Mouse (Mus musculus) layer of hippocampus, adult 9-10 months (tissue): Measurements from ENCODE around the gene Id1.

Experiments used
- DNase-seq: peaks from one replicate; pipeline ENCODE4 v3.0.0; 2022; ENCODE audit warnings: low spot score

The Id1 gene

GRCm38 (mm10) chr2:152724332-152724723 is 11.7 kb upstream of the Id1 start:
- no peak for DNase-seq

DNA sequence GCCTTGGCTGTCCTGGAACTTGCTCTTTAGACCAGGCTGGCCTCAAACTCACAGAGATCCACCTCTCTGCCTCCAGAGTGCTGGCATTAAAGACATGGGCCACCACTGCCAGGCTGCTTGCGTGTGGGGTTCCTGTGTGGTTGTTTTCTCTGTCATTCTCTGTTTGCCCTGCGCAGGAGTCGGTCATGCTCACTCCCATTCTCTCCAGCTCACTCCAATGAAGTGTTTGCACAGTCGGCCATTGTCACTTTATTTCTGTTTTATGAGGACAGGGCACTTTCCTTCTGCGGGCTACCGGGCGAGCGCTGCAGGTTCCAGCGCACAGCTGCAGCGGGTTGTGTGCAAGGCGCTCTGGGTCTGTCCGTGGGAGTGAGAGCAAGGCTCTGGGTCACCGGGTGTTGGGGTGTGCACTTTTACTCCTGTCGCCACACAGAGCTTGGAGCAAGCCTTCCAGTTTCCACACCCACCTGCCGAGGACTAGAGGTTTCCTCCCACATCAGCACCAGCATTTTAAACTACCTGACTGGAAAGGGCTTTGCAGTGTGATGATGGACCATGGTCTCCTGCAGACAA is 10.8 kb upstream of the Id1 start:
- DNase-seq = no peak

GRCm38 (mm10) chr2:152726213-152726612 is 9.8 kb upstream of the Id1 start:
- no peak for DNase-seq

GRCm38 (mm10) chr2:152726751-152727335 is 9.2 kb upstream of the Id1 start:
- no peak for DNase-seq

DNA sequence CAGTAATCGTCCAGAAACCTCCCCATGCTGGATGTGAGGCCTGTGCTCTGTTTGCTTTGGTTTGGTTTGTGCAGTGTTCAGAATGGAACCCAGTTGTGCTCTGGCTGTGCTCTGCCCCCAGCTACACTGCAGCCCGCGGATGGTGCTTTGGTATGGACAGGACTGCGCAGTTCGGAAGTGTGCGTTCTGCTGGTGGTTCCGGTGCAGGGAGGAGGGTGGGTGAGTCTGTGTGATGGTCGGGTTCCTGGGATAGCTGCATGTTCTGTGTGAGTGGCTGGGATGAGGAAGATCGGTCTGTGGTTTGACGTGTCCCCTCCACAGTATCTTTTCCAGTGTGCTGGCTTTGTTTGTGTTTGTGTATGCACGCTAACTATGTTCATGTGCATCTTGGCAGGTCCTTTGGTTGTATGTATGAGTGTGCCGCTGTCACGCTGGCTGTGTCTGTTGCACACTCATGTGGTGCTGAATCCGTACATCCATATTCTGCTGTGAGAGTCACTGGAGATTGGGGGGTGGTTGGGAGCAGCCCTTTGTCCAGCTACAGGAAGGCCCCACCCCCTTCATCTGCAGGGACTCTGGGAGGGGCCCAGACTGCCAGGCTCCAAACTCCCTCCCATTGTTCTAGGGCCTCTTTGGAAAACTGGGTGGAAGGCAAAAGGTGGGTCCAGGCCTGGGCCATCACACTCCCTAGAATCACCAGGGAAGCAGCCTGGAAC is 8.1 kb upstream of the Id1 start:
- no peak for DNase-seq

GRCm38 (mm10) chr2:152728594-152728993 is 7.5 kb upstream of the Id1 start:
- DNase-seq = no peak

- no peak for DNase-seq
Observed at GRCm38 (mm10) chr2:152729013-152729635, 6.9 kb upstream of the Id1 start.

- no peak for DNase-seq
Observed at GRCm38 (mm10) chr2:152729636-152730020, 6.4 kb upstream of the Id1 start.

DNA sequence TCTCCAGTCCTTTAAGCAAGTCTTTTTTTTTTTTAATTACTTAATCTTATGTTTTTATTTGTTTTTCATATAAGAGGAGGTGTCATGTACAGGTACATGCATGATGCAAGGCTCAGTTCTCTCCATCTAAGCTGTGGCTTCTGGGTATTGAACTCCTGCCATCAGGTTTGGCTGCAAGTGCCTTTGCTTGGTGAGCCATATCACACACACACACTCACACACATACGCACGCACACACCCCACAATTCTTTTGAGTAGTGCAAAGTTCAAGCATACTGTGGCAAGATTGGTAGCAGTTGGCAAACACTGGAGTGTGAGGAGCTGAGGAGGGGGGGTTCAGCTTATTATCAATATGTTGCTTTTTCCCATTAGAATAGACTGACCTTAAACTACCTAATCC is 2.9 kb upstream of the Id1 start:
- DNase-seq = no peak

DNA sequence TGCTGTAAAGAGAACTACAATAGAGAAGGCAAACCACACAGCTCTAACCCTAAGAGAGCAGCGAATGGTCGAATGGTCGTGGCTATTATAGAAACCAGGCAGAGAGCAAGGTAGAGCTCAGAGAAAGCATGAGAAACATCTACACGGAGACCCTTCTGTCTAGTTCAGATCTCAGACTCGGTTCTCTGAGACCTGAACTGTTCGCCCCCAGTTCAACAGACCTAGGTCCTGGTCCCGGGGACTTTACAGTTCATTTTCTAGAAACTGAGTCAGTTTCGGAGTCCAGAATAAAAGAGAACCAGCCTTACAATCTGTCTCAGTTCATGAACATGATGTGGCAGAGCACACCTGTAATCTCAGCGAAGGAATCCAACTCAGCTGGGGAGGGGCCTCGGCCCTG is 1.6 kb upstream of the Id1 start:
- DNase-seq = no peak

GRCm38 (mm10) chr2:152734984-152735383 is 1.1 kb upstream of the Id1 start:
- DNase-seq = peak; percentile 59

GRCm38 (mm10) chr2:152736748-152737147 is 697 bp downstream of the Id1 start:
- no peak for DNase-seq

- no peak for DNase-seq
Observed at GRCm38 (mm10) chr2:152737306-152738221, 1.5 kb downstream of the Id1 start.

DNA sequence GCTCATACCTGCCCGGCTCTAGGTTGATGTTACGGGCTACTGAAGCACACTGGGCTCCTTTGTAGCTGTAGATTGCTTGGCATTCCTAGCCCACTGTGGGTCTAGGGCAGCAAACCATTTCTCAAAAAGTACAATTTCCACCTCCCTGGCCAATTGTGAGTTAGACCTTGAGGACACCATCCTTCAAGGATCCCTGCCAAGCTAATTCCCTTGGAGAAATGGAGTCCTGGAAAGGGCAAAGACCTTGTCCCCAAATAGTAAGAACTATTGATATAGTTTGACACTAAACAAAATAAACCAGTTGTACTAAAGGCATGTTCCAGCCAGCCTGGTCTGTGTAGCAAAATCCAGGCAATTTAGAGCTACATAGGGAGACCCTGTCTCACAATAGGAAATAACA is 2.3 kb downstream of the Id1 start:
- no peak for DNase-seq

- DNase-seq = no peak
Observed at GRCm38 (mm10) chr2:152739031-152739841, 3.2 kb downstream of the Id1 start.

DNA sequence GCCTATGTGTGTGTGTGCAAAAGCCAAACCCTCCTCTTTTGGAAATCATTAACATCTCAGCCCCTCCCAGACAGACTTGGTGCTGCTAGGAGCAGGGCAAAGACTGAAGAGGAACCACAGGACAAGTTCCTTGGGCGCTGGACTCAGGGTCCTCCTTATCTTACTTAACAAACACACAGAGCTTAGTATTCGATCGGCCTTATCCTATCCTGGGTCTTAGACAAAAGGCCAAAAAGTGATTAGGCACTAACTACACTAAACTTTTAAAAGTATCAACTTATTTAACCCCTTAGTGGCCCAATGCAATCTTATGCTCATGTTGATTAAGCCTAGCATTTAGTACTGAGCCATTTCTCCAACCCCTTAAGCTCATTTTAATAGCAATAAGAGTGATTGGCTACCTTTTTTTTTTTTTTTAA is 3.8 kb downstream of the Id1 start:
- DNase-seq = no peak

DNA sequence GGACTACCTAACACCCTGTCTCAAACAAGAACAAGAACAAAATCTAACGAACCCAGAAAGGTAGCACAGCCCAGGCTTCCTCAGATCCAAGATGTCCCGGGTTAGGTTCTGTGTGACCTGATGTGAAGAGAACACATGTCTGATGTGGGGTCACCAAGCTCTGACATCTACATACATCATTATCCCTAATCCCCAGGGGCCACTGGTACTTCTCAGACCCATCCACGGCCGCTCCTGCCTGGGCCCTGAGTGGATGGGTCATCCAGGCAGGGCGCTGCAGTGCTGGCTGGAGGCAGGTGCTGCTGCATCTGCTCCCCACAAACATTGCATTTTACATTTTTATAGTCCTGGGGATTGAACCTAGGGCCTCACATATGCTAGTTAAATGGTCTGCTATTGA is 4.4 kb downstream of the Id1 start:
- no peak for DNase-seq

- no peak for DNase-seq
Observed at GRCm38 (mm10) chr2:152741153-152742041, 5.3 kb downstream of the Id1 start.

DNA sequence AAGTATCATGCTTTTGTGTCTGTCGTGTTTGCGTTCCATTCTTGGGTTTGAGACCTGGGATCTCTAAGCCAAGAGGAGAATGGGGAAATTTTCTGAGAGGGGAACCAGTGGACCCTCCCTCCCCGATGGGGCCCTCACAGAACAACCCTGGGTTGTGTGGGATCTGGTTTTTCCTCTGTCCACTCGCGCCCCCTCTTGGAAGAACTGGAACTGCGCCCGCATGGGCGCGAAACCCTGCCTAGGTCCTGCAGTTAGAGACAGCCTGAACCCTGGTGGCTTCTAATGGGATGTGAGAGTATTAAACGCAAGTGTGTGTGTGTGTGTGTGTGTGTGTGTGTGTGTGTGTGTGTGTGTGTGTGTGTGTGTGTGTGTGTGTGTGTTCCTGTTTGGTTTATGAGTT is 6.4 kb downstream of the Id1 start:
- no peak for DNase-seq
